In the genomic region with DNA sequence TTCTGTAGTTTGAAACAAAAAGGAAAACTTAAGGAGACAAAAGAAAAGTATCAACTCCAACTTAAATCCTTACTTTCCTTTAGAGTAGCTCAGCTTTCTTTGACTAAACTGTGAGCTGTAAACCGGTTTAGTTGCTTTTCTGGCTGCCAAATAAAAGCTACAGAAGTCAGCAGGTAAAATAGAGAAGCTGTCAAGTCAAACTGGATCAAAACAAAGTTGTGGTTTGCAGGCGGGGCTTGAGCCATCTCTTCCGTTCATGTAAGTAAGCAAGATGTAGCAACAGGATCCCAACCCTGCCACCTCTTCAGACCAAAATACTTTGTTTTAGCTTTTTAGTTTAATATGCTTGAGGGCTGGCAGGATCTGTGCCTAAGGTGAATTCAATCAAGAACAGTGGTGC, we compare ENCODE assay signal across 7 mouse cellular contexts. TPM values are rescaled to one million over a fixed set of nuclear protein-coding genes. Genes with fewer than 3 reads are reported as not detected.
DNase-seq lines count a peak whose midpoint lies in the region; ATAC-seq and TF ChIP-seq lines count a peak whose summit lies in the region.

No protein-coding gene starts in this region.

- peak; percentile 79 for DNase-seq in A20 (ENCODE audit: low read depth, low spot score)
- peak; percentile 67 for DNase-seq in spleen, adult 2 months (ENCODE audit: low read depth in 1 of 2, low spot score in 2 of 2)
- no peak for DNase-seq in adrenal gland, adult (ENCODE audit: inconsistent age in 2 of 2, low spot score in 1 of 2)
- no peak for DNase-seq in gastrocnemius, postnatal 4 days (ENCODE audit: low spot score in 2 of 2)

- ATAC-seq in CD4-positive, CD25-positive, alpha-beta regulatory T cell, adult 4 months = peak; percentile 95
- no peak for ATAC-seq in limb, embryonic 15.5 days (ENCODE audit: insufficient number of reproducible peaks, low FRiP score, low TSS enrichment, low read depth)
- no peak for ATAC-seq in erythroid progenitor cell, adult 5-6 weeks (replicated peaks; ENCODE audit: low FRiP score, poor library complexity, severe bottlenecking)

- no peak for TF ChIP-seq POLR2A in spleen, adult 2 months (IDR thresholded peaks at IDR 0.05; ENCODE audit: low read depth, low read length)

- H3K4me2 ChIP-seq in limb, embryonic 15.5 days = no peak overlapping the region

- no peaks in the 10 kb centered on the region for H3K9me3 ChIP-seq in limb, embryonic 15.5 days

- no peaks in the 10 kb centered on the region for H3K4me1 ChIP-seq in limb, embryonic 15.5 days
- H3K4me1 ChIP-seq in spleen, adult 2 months (ENCODE audit: control insufficient read depth, insufficient read depth, insufficient read length) = peaks cover 13% of the 10 kb centered on the region

- H3K36me3 ChIP-seq in limb, embryonic 15.5 days = no peaks in the 10 kb centered on the region
- 0 out of 2 replicates have a peak, but pooled peaks cover 1% of the 10 kb centered on the region for H3K36me3 ChIP-seq in spleen, adult 2 months (ENCODE audit: control insufficient read depth, insufficient read depth, low read length)

- H3K27ac ChIP-seq in limb, embryonic 15.5 days = peak overlapping the region; percentile 27; the same call in 1 of the 2 replicates
- peak overlapping the region; percentile 89 for H3K27ac ChIP-seq in spleen, adult 2 months (ENCODE audit: insufficient read depth, low read length)

- H3K9ac ChIP-seq in limb, embryonic 15.5 days = no peak overlapping the region

- 46% methylated on average over 3 of the region's 3 CpGs for WGBS in limb, embryonic 15.5 days
- whole genome bisulfite sequencing in spleen, adult 2 months = under 1% methylated on average over 3 of the region's 3 CpGs

- no peaks in the 10 kb centered on the region for H3K27me3 ChIP-seq in limb, embryonic 15.5 days
- H3K27me3 ChIP-seq in spleen, adult 2 months (ENCODE audit: control insufficient read depth, insufficient read depth, low read length) = no peaks in the 10 kb centered on the region

- no peak overlapping the region for H3K4me3 ChIP-seq in limb, embryonic 15.5 days
- no peak overlapping the region; the same call in 1 of the 2 replicates for H3K4me3 ChIP-seq in spleen, adult 2 months (ENCODE audit: extremely low read depth, insufficient read depth, insufficient read length)

- TF ChIP-seq CTCF in spleen, adult 2 months (IDR thresholded peaks at IDR 0.05; ENCODE audit: extremely low read depth, insufficient read depth, insufficient read length, insufficient replicate concordance) = no peak

RNA-seq across cellular contexts. Expression of gene Pacs1, which starts 15.8 kb away (rescaled TPM):
- polyA plus RNA-seq in CD4-positive, CD25-positive, alpha-beta regulatory T cell, adult 4 months (2017; shearing (Covaris generic)) = 10 to 100 TPM; 16.5 to 21.9 TPM
- 19.9 and 23.7 TPM in 2 replicates for polyA plus RNA-seq in limb, embryonic 15.5 days (2015; fragmentation: Nextera tagmentation; extraction: Ambion mirVana)
- polyA plus RNA-seq in spleen, adult 2 months (2012; rRNA removed) = 35.0 and 44.5 TPM in 2 replicates
- total RNA-seq in gastrocnemius, postnatal 4 days (2021) = 10 to 100 TPM; 19.0 to 20.4 TPM
- 13.4 and 29.2 TPM in 2 replicates for total RNA-seq in erythroid progenitor cell, adult 5-6 weeks (2015; ENCODE audit: low replicate concordance)
- 6.8 and 15.5 TPM in 2 replicates for total RNA-seq in erythroid progenitor cell, adult 5-6 weeks (2017; ENCODE audit: low replicate concordance)

RNA-seq across cellular contexts. Expression of gene Sf3b2, which starts 38.1 kb away (rescaled TPM):
- polyA plus RNA-seq in CD4-positive, CD25-positive, alpha-beta regulatory T cell, adult 4 months (2017; shearing (Covaris generic)) = 100 to 1,000 TPM; 341 to 465 TPM
- polyA plus RNA-seq in limb, embryonic 15.5 days (2015; fragmentation: Nextera tagmentation; extraction: Ambion mirVana) = 291 and 302 TPM in 2 replicates
- polyA plus RNA-seq in spleen, adult 2 months (2012; rRNA removed) = 117 and 144 TPM in 2 replicates
- total RNA-seq in gastrocnemius, postnatal 4 days (2021) = 100 to 1,000 TPM; 114 to 120 TPM
- total RNA-seq in erythroid progenitor cell, adult 5-6 weeks (2015; ENCODE audit: low replicate concordance) = 82.5 and 114 TPM in 2 replicates
- total RNA-seq in erythroid progenitor cell, adult 5-6 weeks (2017; ENCODE audit: low replicate concordance) = 107 and 146 TPM in 2 replicates

RNA-seq across cellular contexts. Expression of gene Gal3st3, which starts 41.0 kb away (rescaled TPM):
- polyA plus RNA-seq in CD4-positive, CD25-positive, alpha-beta regulatory T cell, adult 4 months (2017; shearing (Covaris generic)) = under 1 TPM in 1 of 2 experiments, not detected in 1; 0.15 TPM
- 4.7 and 5.5 TPM in 2 replicates for polyA plus RNA-seq in limb, embryonic 15.5 days (2015; fragmentation: Nextera tagmentation; extraction: Ambion mirVana)
- 0.37 and 0.69 TPM in 2 replicates for polyA plus RNA-seq in spleen, adult 2 months (2012; rRNA removed)
- total RNA-seq in gastrocnemius, postnatal 4 days (2021) = under 1 TPM; 0.18 to 0.22 TPM
- not detected in 2 replicates for total RNA-seq in erythroid progenitor cell, adult 5-6 weeks (2015; ENCODE audit: low replicate concordance)
- total RNA-seq in erythroid progenitor cell, adult 5-6 weeks (2017; ENCODE audit: low replicate concordance) = not detected in 2 replicates

Comparison
In these comparisons a context has a peak if more than half of its experiments do, and no peak if none do; other contexts are left out.
1. DNase-seq: peak in A20 (single experiment) and spleen, adult 2 months (2 of 2); none in adrenal gland, adult (0 of 2) and gastrocnemius, postnatal 4 days (0 of 2).